Mouse (Mus musculus): Measurements from ENCODE around the gene Rsrc1. TPM values are rescaled to one million over a fixed set of nuclear protein-coding genes. Genes with fewer than 3 reads are reported as not detected.

The Rsrc1 gene
- 10 to 100 TPM; 31.0 to 31.1 TPM for total RNA-seq (2021)

GRCm38 (mm10) chr3:66981101-66981661 is at the start of gene Rsrc1:
Gene Rsrc1 (plus strand): TSS chr3:66981390.
- intact Hi-C loops (cut with DNase I) = loop anchor here (5.0 kb wide), 1 partner anchor 569 kb away; no protein-coding TSS in a partner anchor
- no peak for DNase-seq (ENCODE audit: low spot score in 2 of 2)

GRCm38 (mm10) chr3:66939675-66940074 is 41.5 kb upstream of the Rsrc1 start:
- DNase-seq (ENCODE audit: low spot score in 2 of 2) = no peak
- intact Hi-C loops (cut with DNase I) = no loop called here

DNA sequence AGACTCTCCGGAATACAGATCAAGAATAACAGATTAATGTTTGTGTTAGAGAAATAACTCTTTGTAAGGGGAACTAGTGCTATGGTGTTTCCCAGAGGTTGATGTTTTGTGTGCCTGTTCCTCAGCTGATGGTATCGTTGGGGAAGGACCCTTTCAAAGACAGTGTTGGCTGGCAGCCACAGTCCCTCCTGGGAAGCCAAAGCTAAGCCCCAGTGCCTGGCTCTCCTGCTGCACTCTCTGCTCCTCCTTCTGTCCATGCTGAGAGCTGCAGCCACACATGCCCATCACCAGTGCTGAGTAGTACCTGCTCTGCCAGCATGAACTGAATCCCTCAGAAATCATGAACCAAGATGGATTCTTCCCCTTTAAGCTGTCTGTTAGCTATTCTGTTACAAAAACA is 26.1 kb upstream of the Rsrc1 start:
- no peak for DNase-seq (ENCODE audit: low spot score in 2 of 2)
- intact Hi-C loops (cut with DNase I) = no loop called here

DNA sequence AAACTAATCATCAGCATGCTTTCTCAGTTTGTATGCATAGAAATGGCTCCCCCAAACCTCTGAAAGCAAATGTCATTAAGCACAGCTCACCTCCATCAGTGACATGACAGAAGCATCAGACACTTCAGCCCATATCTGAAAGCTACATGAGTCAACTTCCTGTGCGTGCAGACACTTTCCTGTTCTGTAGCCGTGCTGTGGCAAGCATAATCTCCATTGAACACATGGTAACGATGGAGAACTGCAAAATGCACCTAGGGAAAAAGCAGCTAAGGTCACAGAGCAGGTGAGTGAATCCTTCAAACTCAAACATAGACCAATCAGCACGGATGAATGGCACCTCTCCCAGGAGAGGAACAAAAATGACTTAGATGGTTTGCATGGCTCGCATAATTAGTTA is 21.2 kb upstream of the Rsrc1 start:
- intact Hi-C loops (cut with DNase I) = no loop called here
- no peak for DNase-seq (ENCODE audit: low spot score in 2 of 2)

- DNase-seq (ENCODE audit: low spot score in 2 of 2) = no peak
- intact Hi-C loops (cut with DNase I) = no loop called here
These were observed 16.3 kb upstream of the Rsrc1 start for GRCm38 (mm10) chr3:66964884-66965283.

DNA sequence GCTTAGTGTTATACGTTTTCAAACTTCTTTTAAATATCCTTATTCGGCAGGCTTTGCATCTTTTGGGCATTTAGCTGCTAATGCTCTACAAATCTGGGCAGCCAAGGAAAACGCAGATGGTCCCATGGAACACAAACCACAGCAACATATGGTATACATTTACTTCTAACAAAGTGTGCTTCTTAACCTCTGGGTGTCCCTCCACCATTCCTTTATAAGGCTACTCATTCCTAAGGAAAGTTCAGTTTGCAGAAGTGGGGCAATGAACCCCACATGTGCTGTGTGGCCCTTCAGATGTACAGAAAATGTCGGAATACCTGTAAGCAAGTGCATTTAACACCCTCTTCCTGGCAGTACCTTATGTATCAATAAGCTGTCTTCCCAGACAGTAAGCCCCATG is 13.7 kb upstream of the Rsrc1 start:
- intact Hi-C loops (cut with DNase I) = no loop called here
- DNase-seq (ENCODE audit: low spot score in 2 of 2) = no peak

- no peak for DNase-seq (ENCODE audit: low spot score in 2 of 2)
- intact Hi-C loops (cut with DNase I) = no loop called here
These were observed 10.9 kb upstream of the Rsrc1 start for GRCm38 (mm10) chr3:66970261-66970660.

GRCm38 (mm10) chr3:66970661-66971331 is 10.4 kb upstream of the Rsrc1 start:
- intact Hi-C loops (cut with DNase I) = no loop called here

GRCm38 (mm10) chr3:66972191-66972950 is 8.8 kb upstream of the Rsrc1 start:
- DNase-seq (ENCODE audit: low spot score in 2 of 2) = no peak
- intact Hi-C loops (cut with DNase I) = no loop called here

More at GRCm38 (mm10) chr3:66970661-66971331, 10.4 kb upstream of the Rsrc1 start:
- DNase-seq (ENCODE audit: low spot score in 2 of 2) = no peak

- intact Hi-C loops (cut with DNase I) = no loop called here
- peak; percentile 23 to 27 for DNase-seq (ENCODE audit: low spot score in 2 of 2)
These were observed 7.7 kb upstream of the Rsrc1 start for GRCm38 (mm10) chr3:66973391-66973943.

GRCm38 (mm10) chr3:66974501-66974900 is 6.7 kb upstream of the Rsrc1 start:
- no peak for DNase-seq (ENCODE audit: low spot score in 2 of 2)
- intact Hi-C loops (cut with DNase I) = no loop called here

GRCm38 (mm10) chr3:66976889-66977615 is 4.1 kb upstream of the Rsrc1 start:
- no peak for DNase-seq (ENCODE audit: low spot score in 2 of 2)
- intact Hi-C loops (cut with DNase I) = loop anchor here (2.0 kb wide), 1 partner anchor 230 kb away; no protein-coding TSS in a partner anchor

GRCm38 (mm10) chr3:66977811-66978456 is 3.3 kb upstream of the Rsrc1 start:
- DNase-seq (ENCODE audit: low spot score in 2 of 2) = no peak
- intact Hi-C loops (cut with DNase I) = loop anchor here (2.0 kb wide), 1 partner anchor 231 kb away; no protein-coding TSS in a partner anchor

DNA sequence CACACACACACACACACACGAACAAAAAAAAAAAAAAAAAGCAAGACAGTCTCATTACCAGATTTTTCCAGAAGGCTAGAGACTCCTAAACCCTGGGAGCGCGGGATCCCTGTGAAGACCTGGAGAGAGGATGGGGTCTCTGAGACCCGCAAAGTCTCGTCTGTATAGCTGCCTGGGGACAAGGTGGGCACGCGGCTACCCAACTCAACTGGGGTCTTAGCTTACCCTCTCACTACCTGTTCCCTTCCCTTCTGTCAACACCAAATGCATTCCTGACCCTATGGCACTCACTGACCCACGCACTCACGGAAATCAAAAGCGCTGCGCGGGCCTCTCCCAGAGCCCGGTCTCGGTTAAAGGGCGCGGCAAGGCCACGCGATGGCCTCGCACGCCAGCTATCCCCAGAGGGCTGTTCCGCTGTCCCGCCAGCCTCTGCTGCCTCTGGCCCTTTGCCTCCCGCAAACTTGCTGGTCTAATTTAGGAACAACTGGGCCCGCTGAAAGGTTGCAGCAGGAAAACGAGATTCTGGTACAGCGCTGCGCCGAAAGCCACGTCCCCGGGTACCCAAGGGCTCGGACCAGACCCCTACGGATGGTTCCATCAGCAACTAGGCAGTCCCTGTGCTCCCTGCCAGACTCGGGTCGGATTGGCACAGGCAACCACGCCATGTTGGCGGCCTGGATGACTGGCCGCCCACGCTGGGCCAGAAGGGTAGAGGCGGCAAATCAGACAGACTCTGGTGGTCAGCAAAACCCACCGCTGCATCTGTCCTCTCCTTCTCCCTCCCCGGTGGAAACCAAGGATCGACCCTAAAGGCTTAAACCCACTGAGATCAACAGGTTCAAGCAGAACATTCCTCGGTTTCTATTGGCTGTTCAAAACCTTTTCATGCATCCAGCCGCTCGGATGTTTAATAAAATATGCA is 2.5 kb upstream of the Rsrc1 start:
- intact Hi-C loops (cut with DNase I) = no loop called here
- DNase-seq (ENCODE audit: low spot score in 2 of 2) = no peak

- intact Hi-C loops (cut with DNase I) = no loop called here
- no peak for DNase-seq (ENCODE audit: low spot score in 2 of 2)
These were observed 1.7 kb upstream of the Rsrc1 start for GRCm38 (mm10) chr3:66979491-66979890.

DNA sequence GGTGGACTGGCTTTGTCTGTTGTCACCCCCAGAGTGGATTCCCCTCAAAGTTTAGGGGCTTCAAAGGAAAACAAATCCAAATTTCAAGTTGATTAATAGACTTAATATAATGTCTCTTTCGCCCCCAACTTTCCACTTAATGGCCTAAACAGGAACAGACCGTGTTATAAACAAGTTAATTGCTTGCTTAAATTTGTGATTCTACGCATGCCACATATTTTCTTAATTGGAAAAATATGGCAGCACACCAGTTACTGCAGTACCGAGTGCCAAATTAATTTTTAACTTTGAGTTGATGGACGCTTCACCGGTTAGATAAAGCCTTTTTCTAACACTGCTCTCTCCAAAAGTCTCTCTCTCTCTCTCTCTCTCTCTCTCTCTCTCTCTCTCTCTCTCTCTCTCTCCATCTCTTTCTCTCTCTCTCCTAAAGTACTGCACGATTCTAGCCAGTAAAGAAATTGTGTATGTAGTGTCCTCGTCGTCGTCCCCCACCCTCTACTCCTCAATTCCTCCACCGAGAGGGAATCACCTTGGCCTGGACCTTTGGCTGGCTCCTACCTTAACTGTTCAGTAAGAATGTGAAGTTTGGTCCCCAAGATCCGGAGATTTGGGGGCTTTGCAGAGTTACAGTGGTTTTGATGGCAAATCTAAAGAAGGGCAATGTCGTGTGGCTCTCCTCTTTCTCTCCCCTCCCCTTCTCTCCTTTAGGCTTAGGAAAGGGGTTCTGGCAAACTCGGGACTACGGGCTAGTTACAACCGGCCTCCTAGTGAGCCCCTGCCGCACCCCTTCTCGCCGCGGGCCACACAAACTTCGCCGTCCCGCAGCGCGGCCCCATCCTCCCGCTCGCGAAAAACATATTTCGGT is 847 bp upstream of the Rsrc1 start:
- no peak for DNase-seq (ENCODE audit: low spot score in 2 of 2)
- intact Hi-C loops (cut with DNase I) = loop anchor here (5.0 kb wide), 1 partner anchor 568 kb away; no protein-coding TSS in a partner anchor

- DNase-seq (ENCODE audit: low spot score in 2 of 2) = no peak
- intact Hi-C loops (cut with DNase I) = loop anchor here (5.0 kb wide), 1 partner anchor 569 kb away; no protein-coding TSS in a partner anchor
These were observed 516 bp downstream of the Rsrc1 start, which contains the start of gene Shox2 for GRCm38 (mm10) chr3:66981706-66982105. Gene Shox2 (minus strand): TSS chr3:66981771.

Measured in left cerebral cortex, postnatal 25 days (tissue).